In the genomic region with DNA sequence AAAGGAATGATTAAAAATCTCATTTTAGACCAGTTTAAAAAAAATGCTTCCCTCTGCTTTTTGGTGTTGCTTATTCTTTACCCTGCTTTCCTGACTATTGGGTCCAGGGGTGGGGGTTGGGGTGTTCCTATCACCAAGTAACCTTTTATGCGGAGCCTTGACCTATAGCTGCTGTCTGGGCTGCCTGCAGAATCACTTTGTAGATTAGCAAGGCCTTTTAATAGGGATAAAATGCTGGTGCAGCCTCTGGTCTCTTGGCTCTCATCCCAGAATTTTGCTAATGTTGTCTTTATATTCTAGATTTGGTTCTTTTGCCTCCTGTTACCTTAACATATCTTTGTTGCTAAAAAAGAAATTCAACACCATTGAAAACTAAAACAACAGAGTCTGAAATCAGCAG, we compare ENCODE assay signal across 13 mouse cellular contexts.
DNase-seq lines count a peak whose midpoint lies in the region; ATAC-seq and TF ChIP-seq lines count a peak whose summit lies in the region.
"Had no signal": no experiment of that assay in that cellular context is flagged by ENCODE, and none has a peak within 500 bp of the region (broad histone marks: within the 10 kb centered on the region; RNA-seq: fewer than 3 reads in every experiment).

No protein-coding gene starts in this region.

- no peaks in the 10 kb centered on the region for H3K27me3 ChIP-seq in kidney, postnatal 0 days (ENCODE audit: insufficient read depth, low read length)
- H3K27me3 ChIP-seq: hindbrain, embryonic 13.5 days; kidney, embryonic 15.5 days; limb, embryonic 12.5 days; midbrain, embryonic 12.5 days had no signal

- no peak overlapping the region for H3K4me2 ChIP-seq in kidney, postnatal 0 days (ENCODE audit: low read length)
- H3K4me2 ChIP-seq: hindbrain, embryonic 13.5 days; kidney, embryonic 15.5 days; limb, embryonic 12.5 days; midbrain, embryonic 12.5 days had no signal

- 52% methylated on average over 1 of the region's 1 CpGs for WGBS in kidney, postnatal 0 days

- H3K9me3 ChIP-seq in kidney, postnatal 0 days (replicated peaks; ENCODE audit: low read length), result no peaks in the 10 kb centered on the region; the same call in 1 of the 2 replicates
- H3K9me3 ChIP-seq: hindbrain, embryonic 13.5 days; kidney, embryonic 15.5 days; limb, embryonic 12.5 days; midbrain, embryonic 12.5 days had no signal

- no peak for TF ChIP-seq CTCF in kidney, postnatal 0 days (IDR thresholded peaks at IDR 0.05; ENCODE audit: low read depth)

- H3K36me3 ChIP-seq in kidney, postnatal 0 days (ENCODE audit: insufficient read depth, low read length), result no peaks in the 10 kb centered on the region
- H3K36me3 ChIP-seq: hindbrain, embryonic 13.5 days; kidney, embryonic 15.5 days; limb, embryonic 12.5 days; midbrain, embryonic 12.5 days had no signal

- H3K4me3 ChIP-seq in kidney, postnatal 0 days (replicated peaks; ENCODE audit: low read depth, low read length), result no peak overlapping the region
- H3K4me3 ChIP-seq: hindbrain, embryonic 13.5 days; kidney, embryonic 15.5 days; limb, embryonic 12.5 days; midbrain, embryonic 12.5 days had no signal

- DNase-seq in adrenal gland, adult (ENCODE audit: inconsistent age in 2 of 2, low spot score in 1 of 2), result peak; percentile 83 to 85
- no peak for DNase-seq in adrenal gland, postnatal 4 days (ENCODE audit: low spot score in 2 of 2)
- DNase-seq in kidney, postnatal 0 days (ENCODE audit: low spot score), result peak; percentile 34
- no peak for DNase-seq in kidney, adult 18-20 months
- DNase-seq in ovary, adult 18-20 months (ENCODE audit: low spot score), result peak; percentile 74
- DNase-seq in ovary, postnatal 10 days (ENCODE audit: low spot score), result no peak
- DNase-seq in telencephalon, adult 2 months (ENCODE audit: low read depth, low spot score), result peak; percentile 39
- no peak for DNase-seq in frontal cortex, postnatal 14 days (ENCODE audit: low spot score in 2 of 2)
- DNase-seq: retina, postnatal 1 day had no signal

- no peak overlapping the region for H3K9ac ChIP-seq in kidney, postnatal 0 days (ENCODE audit: low read depth, low read length)
- H3K9ac ChIP-seq: hindbrain, embryonic 13.5 days; kidney, embryonic 15.5 days; limb, embryonic 12.5 days; midbrain, embryonic 12.5 days had no signal

- H3K4me1 ChIP-seq in kidney, postnatal 0 days (replicated peaks; ENCODE audit: insufficient read depth, low read length), result no peaks in the 10 kb centered on the region
- H3K4me1 ChIP-seq: hindbrain, embryonic 13.5 days; limb, embryonic 12.5 days; midbrain, embryonic 12.5 days had no signal

- no peak overlapping the region for H3K27ac ChIP-seq in kidney, postnatal 0 days
- H3K27ac ChIP-seq: hindbrain, embryonic 13.5 days; kidney, embryonic 15.5 days; limb, embryonic 12.5 days; midbrain, embryonic 12.5 days had no signal

- ATAC-seq in kidney, postnatal 0 days (replicated peaks; ENCODE audit: low FRiP score, low read depth), result no peak

Comparison
In these comparisons a context has a peak if more than half of its experiments do, and no peak if none do; other contexts are left out.
1. DNase-seq: peak in adrenal gland, adult (2 of 2), kidney, postnatal 0 days (single experiment), ovary, adult 18-20 months (single experiment) and telencephalon, adult 2 months (single experiment); none in adrenal gland, postnatal 4 days (0 of 2), kidney, adult 18-20 months (single experiment), ovary, postnatal 10 days (single experiment) and frontal cortex, postnatal 14 days (0 of 2).